Mouse (Mus musculus) bone marrow, adult 2 months (tissue): Measurements from ENCODE around the gene Oxct1. TPM values are rescaled to one million over a fixed set of nuclear protein-coding genes. Genes with fewer than 3 reads are reported as not detected.

ENCODE experiments used
- H3K27ac ChIP-seq: fragments of 200-500 bp; 2 replicates; pipeline ENCODE4 v1.5.1; 2012; ENCODE audit warnings: low read depth, mild to moderate bottlenecking, control low read depth, inconsistent platforms, low read length; ENCODE audit not compliant: control insufficient read depth, poor library complexity, insufficient read depth
- H3K4me1 ChIP-seq: fragments of 200-500 bp; 2 replicates; pipeline ENCODE4 v1.6.1; 2011; ENCODE audit warnings: low read length; ENCODE audit not compliant: control insufficient read depth, insufficient read depth
- H3K4me3 ChIP-seq: fragments of 200-500 bp; replicated peaks from 2 replicates; pipeline ENCODE3; 2011; ENCODE audit warnings: mild to moderate bottlenecking, low read depth, low read length, control low read depth; ENCODE audit not compliant: control insufficient read depth
- CTCF ChIP-seq: fragments of 200-500 bp; IDR thresholded peaks from 2 replicates; pipeline ENCODE4 v1.5.1; 2011; ENCODE audit warnings: low read length, control low read depth; ENCODE audit not compliant: control insufficient read depth, insufficient read depth
- POLR2A ChIP-seq: fragments of 200-500 bp; IDR thresholded peaks from 2 replicates; pipeline ENCODE4 v1.6.1; 2011; ENCODE audit warnings: low read depth, mild to moderate bottlenecking, control low read depth, low read length, borderline replicate concordance; ENCODE audit not compliant: control insufficient read depth
- WGBS: fragments of 180-500 bp; shearing (Covaris S2); methylation state at CpG from one replicate; pipeline ENCODE4 v1.1.7; 2018; 5-methylcytosine and 5-hydroxymethylcytosine counted together
- polyA plus RNA-seq: library from polyadenylated mRNA; stranded (reverse); fragments of >200 nt; gene quantifications from 2 replicates; pipeline ENCODE4 v1.2.4, GENCODE M21; 2011; ENCODE audit warnings: low replicate concordance; ENCODE audit not compliant: missing spikeins, insufficient read depth, insufficient read length

Oxct1 gene
- polyA plus RNA-seq, 1 experiment: 31.6 TPM

- Histone ChIP-seq H3K4me3 (no peak overlapping the region), H3K4me1 (no peaks in the 10 kb centered on the region; the same call in 1 of the 2 replicates), H3K27ac (no peak overlapping the region)
- WGBS: 77% methylated on average over 13 of the region's 13 CpGs
- TF ChIP-seq CTCF (no peak), POLR2A (no peak)
Measured at GRCm38 (mm10) chr15:4024726-4025507, 1.3 kb upstream of the Oxct1 start.

DNA sequence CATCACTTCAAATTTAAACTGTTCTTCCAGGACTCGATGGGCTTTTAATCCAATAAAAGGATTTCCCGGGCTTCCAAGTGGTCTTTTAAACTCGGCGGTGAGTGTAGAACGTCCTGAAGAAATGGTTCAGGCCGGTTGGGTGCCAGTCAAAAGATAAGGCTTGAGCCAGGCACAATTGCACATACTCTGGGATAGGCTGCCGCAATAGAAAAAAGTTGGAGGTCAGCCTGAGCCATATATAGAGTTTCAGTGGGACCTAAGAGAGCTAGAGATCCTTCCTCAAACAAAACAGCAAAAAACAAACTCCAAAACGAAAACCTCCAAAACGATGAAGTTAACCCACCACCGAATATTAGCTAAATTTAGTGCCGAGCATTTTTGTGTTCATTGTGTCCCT, 677 bp upstream of the Oxct1 start:
- Histone ChIP-seq H3K4me1 (no peaks in the 10 kb centered on the region; the same call in 1 of the 2 replicates), H3K27ac (no peak overlapping the region), H3K4me3 (no peak overlapping the region)
- TF ChIP-seq CTCF (no peak), POLR2A (no peak)
- 61% methylated on average over 11 of the region's 11 CpGs for WGBS

- WGBS: under 1% methylated on average over 65 of the region's 65 CpGs
- H3K4me3 ChIP-seq: peak overlapping the region; percentile 75
- peak overlapping the region; percentile 87 for H3K27ac ChIP-seq
- TF ChIP-seq POLR2A: peak; percentile 30; the same call in 1 of the 2 replicates
- no peak for TF ChIP-seq CTCF
- H3K4me1 ChIP-seq: no peaks in the 10 kb centered on the region; the same call in 1 of the 2 replicates
Measured at GRCm38 (mm10) chr15:4026831-4027584, 825 bp downstream of the Oxct1 start.

DNA sequence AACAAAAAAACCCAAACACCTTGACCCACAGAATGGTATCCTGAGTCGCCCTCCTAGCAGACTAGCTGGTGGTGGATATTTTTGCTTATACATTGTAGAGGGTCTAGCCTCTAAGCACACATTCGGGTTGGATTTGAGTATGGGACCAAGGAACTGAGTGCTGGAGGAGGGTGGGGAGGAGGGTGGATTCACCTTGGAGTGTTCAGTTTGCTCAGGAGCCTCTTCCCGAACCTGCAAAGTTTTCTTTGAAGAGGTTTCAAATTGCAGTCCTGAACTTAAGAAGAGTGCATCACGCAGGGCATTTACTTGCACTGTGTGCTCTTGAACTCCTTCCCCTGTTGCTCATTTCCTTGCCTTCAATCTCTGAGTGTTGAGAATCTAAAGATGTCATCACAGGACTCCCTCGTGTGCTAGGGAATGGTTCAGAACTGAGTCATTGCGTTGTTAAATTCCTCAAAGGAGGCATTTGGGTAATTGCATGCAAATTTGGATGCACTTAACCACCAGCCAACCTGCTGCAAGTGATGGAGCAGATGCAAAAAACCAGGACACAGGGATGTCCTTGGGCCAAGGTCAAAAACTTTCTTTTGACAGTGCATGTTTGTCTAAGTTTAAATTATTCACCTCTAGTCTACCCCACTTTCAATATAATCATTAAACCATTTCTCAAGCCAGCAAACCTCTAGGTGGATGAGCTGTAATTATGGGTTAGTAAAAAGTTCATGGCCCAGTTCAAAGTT, 1.7 kb downstream of the Oxct1 start:
- H3K27ac ChIP-seq: no peak overlapping the region

GRCm38 (mm10) chr15:4028411-4028700, 2.2 kb downstream of the Oxct1 start:
- Histone ChIP-seq H3K4me3 (no peak overlapping the region), H3K4me1 (no peaks in the 10 kb centered on the region; the same call in 1 of the 2 replicates), H3K27ac (no peak overlapping the region)
- 89% methylated on average over 6 of the region's 6 CpGs for WGBS
- TF ChIP-seq CTCF (no peak), POLR2A (no peak)

More for the DNA sequence above, 1.7 kb downstream of the Oxct1 start:
- peak overlapping the region; percentile 75 for H3K4me3 ChIP-seq
- no peaks in the 10 kb centered on the region; the same call in 1 of the 2 replicates for H3K4me1 ChIP-seq
- no peak for TF ChIP-seq CTCF
- no peak for TF ChIP-seq POLR2A
- 17% methylated on average over 6 of the region's 6 CpGs for WGBS

GRCm38 (mm10) chr15:4028960-4029359, 2.8 kb downstream of the Oxct1 start:
- H3K4me1 ChIP-seq: no peaks in the 10 kb centered on the region; the same call in 1 of the 2 replicates

GRCm38 (mm10) chr15:4033168-4034004, 7.2 kb downstream of the Oxct1 start:
- Histone ChIP-seq H3K4me1 (no peaks in the 10 kb centered on the region), H3K4me3 (no peak overlapping the region), H3K27ac (no peak overlapping the region)
- TF ChIP-seq CTCF (no peak), POLR2A (no peak)
- WGBS: 65% methylated on average over 3 of the region's 3 CpGs

More at GRCm38 (mm10) chr15:4028960-4029359, 2.8 kb downstream of the Oxct1 start:
- H3K4me3 ChIP-seq: no peak overlapping the region
- no peak for TF ChIP-seq POLR2A
- no peak for TF ChIP-seq CTCF
- H3K27ac ChIP-seq: no peak overlapping the region

DNA sequence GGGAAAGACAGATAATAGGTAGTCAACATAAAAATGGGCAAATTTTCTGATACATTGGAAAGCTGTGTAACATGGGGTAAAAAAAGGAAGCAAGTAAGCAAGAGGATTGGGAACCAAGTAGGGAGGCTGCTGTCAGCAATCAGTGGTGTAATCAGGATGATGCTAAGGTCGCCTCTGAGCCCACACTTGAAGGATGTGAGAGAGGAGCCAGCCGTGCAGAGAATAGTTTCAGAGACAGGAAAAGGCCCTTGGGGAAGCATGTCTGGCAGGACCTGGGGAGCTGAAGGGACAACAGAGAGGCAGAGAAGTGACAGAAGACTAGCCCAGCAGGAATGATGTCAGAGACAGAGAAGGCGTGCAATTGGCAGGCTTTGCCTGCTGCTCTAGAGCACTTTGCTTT, 16.2 kb downstream of the Oxct1 start:
- WGBS: 50% methylated on average over 3 of the region's 3 CpGs
- peaks cover 3% of the 10 kb centered on the region; the same call in 1 of the 2 replicates for H3K4me1 ChIP-seq
- H3K27ac ChIP-seq: peak overlapping the region; percentile 9; the same call in 1 of the 2 replicates
- no peak overlapping the region for H3K4me3 ChIP-seq
- TF ChIP-seq POLR2A: no peak
- no peak for TF ChIP-seq CTCF
